Mouse (Mus musculus) lung, embryonic 14.5 days (tissue): ENCODE measurements at regions not wholly inside any gene's neighbourhood (a gene's known extent, or its start where the extent isn't known, plus 50 kb on each side); places are given as distances from the start of the nearest gene placed in this dataset.
A peak's percentile ranks its signal among the peaks of the same experiment; 100 is the strongest.

Experiments
- ATAC-seq: fragments of 200-750 bp; cut with Nextera tagmentation; 2 replicates; pipeline ENCODE4 v1.8.0; 2017; ENCODE audit warnings: mild to moderate bottlenecking, moderate TSS enrichment, moderate library complexity; ENCODE audit not compliant: insufficient read depth
- DNase-seq: peaks from one replicate; pipeline ENCODE4 v3.0.0-alpha.2; 2015
- H3K27ac ChIP-seq: fragments of 300-500 bp; sonication (generic); 2 replicates; pipeline ENCODE4 v1.5.1; 2014; ENCODE audit warnings: low read depth, mild to moderate bottlenecking, moderate library complexity
- H3K27me3 ChIP-seq: fragments of 300-500 bp; sonication (generic); 2 replicates; pipeline ENCODE4 v1.6.1; 2014; ENCODE audit warnings: low read length, control low read depth; ENCODE audit not compliant: insufficient read depth
- H3K36me3 ChIP-seq: fragments of 300-500 bp; sonication (generic); 2 replicates; pipeline ENCODE4 v1.6.1; 2014; ENCODE audit warnings: control low read depth; ENCODE audit not compliant: insufficient read depth
- H3K4me1 ChIP-seq: fragments of 300-500 bp; sonication (generic); 2 replicates; pipeline ENCODE4 v1.6.1; 2014; ENCODE audit warnings: antibody characterized with exemption, control low read depth; ENCODE audit not compliant: insufficient read depth
- H3K4me2 ChIP-seq: fragments of 300-500 bp; sonication (generic); 2 replicates; pipeline ENCODE4 v1.6.1; 2014; ENCODE audit warnings: mild to moderate bottlenecking
- H3K4me3 ChIP-seq: fragments of 300-500 bp; sonication (generic); 2 replicates; pipeline ENCODE4 v1.5.1; 2014; ENCODE audit warnings: low read depth, low read length
- H3K9ac ChIP-seq: fragments of 300-500 bp; sonication (generic); 2 replicates; pipeline ENCODE4 v1.6.1; 2014
- H3K9me3 ChIP-seq: fragments of 300-500 bp; sonication (generic); 2 replicates; pipeline ENCODE4 v1.6.1; 2016; ENCODE audit warnings: low read depth, low read length, control low read depth
- CTCF ChIP-seq: IDR thresholded peaks from 2 replicates; pipeline ENCODE4 v1.5.1; 2016; ENCODE audit warnings: antibody characterized with exemption, low read depth
- WGBS: fragments of 180-500 bp; shearing (Covaris S2); extraction: QIAGEN DNeasy Blood & Tissue Kit; methylation state at CpG from one replicate; pipeline ENCODE4 v1.1.7; 2014; 5-methylcytosine and 5-hydroxymethylcytosine counted together

DNA sequence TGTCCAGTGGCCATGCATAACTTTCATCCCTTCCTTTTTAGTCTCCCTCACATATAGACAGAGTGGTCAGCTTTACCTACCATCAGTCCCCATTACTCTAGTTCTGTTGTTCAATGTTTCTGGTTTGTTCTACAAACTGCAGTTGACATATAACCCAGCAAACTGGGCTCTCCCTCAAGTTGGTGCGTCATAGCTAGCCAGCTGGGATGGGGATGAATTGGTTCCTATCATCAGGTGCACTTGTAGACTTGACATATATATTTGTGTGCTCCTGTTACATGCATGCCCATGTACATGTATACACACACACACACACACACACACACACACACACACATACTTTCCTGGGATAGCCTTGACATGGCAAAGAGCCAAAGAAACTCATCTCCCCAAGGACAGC is 93.2 kb downstream of the Cops8 start:
- Histone ChIP-seq H3K27ac (no peak overlapping the region), H3K4me3 (no peak overlapping the region), H3K4me2 (no peak overlapping the region), H3K4me1 (peaks cover 11% of the 10 kb centered on the region; the same call in 1 of the 2 replicates), H3K9me3 (no peaks in the 10 kb centered on the region), H3K36me3 (no peaks in the 10 kb centered on the region), H3K9ac (no peak overlapping the region), H3K27me3 (no peaks in the 10 kb centered on the region)
- DNase-seq (no peak), ATAC-seq (no peak)
- TF ChIP-seq CTCF: no peak
- WGBS: 90% methylated on average over 1 of the region's 1 CpGs

DNA sequence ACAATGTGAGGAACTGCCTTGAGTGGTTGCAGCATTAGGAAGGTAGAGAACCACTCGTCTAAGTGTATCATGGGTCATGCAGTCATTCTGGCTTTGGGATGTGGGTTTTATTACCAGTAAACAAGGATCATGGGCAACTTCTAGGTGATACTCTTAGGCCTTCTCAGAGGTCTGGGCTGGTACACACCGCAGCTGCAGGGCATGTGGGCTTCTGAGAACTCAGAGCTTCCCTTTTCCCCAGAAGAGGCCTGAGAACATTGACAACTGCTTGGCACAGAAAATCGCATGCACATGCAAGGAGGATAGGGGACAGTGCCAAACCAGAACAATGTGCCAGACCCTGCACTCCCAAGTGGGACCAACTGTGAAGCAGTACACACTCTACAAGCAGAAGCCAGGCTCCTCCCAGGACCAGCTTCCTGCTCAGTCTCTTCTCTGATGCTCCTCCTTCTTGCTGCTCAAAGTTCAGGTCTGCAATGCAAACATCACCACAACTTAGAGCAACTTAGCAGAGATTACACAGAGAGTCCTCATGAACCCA is 94.3 kb downstream of the Cops8 start:
- Histone ChIP-seq H3K27ac (no peak overlapping the region), H3K9me3 (no peaks in the 10 kb centered on the region), H3K27me3 (no peaks in the 10 kb centered on the region), H3K36me3 (no peaks in the 10 kb centered on the region), H3K9ac (no peak overlapping the region), H3K4me3 (no peak overlapping the region), H3K4me1 (0 out of 2 replicates have a peak, but pooled peaks cover 3% of the 10 kb centered on the region), H3K4me2 (no peak overlapping the region)
- no peak for DNase-seq
- 83% methylated on average over 3 of the region's 3 CpGs for WGBS
- TF ChIP-seq CTCF: no peak
- ATAC-seq: no peak

DNA sequence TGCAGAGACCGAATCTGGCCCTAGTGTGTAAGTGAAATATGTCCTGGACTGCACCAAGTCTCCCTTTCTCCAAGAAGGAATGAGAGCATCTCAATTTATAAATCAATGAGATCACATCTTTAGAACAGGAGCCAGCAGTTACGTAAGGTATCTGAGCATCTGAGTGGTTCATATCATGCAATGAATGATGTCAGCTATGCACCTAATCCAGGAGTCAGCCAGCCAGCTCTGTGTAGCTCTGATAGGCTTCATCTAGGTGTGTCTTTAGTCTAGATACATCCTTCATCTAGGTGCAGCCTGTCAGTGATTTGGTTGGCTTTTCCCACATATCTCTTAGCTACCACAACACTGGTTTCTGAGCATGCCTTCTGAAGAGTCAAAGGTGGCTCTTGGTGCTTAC is 95.8 kb downstream of the Cops8 start:
- ATAC-seq (no peak), DNase-seq (no peak)
- H3K9me3 ChIP-seq: no peaks in the 10 kb centered on the region
- TF ChIP-seq CTCF: no peak
- H3K27ac ChIP-seq: no peak overlapping the region
- no peak overlapping the region for H3K4me3 ChIP-seq
- H3K9ac ChIP-seq: no peak overlapping the region
- no peaks in the 10 kb centered on the region for H3K27me3 ChIP-seq
- H3K4me2 ChIP-seq: no peak overlapping the region
- 0 out of 2 replicates have a peak, but pooled peaks cover 3% of the 10 kb centered on the region for H3K4me1 ChIP-seq
- no peaks in the 10 kb centered on the region for H3K36me3 ChIP-seq
- 78% methylated on average over 2 of the region's 2 CpGs for WGBS

DNA sequence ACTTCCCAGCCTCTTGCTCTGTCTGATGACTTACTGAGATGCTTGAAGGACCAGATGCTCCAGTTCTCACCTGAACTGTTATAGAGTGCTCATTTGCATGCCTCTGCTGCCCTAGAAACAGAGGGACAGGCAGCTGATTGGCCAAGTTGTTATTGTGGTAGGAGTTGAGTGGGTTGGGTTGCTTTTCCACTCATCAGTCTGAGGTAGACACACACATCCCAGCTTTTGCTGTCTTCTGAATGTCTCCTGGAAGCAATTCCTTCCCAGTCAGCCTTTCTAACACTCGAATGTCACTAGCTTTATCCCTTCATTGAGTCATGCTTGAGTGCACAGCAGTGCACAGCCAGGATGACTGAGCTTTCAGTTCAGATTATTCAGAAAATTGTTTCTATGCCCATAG is 99.0 kb downstream of the Cops8 start:
- no peak overlapping the region for H3K4me2 ChIP-seq
- 60% methylated on average over 1 of the region's 1 CpGs for WGBS
- H3K36me3 ChIP-seq: no peaks in the 10 kb centered on the region
- TF ChIP-seq CTCF: no peak
- no peaks in the 10 kb centered on the region for H3K9me3 ChIP-seq
- ATAC-seq (no peak), DNase-seq (no peak)
- H3K4me3 ChIP-seq: no peak overlapping the region
- H3K9ac ChIP-seq: no peak overlapping the region
- no peaks in the 10 kb centered on the region for H3K27me3 ChIP-seq
- H3K27ac ChIP-seq: no peak overlapping the region
- H3K4me1 ChIP-seq: no peaks in the 10 kb centered on the region

DNA sequence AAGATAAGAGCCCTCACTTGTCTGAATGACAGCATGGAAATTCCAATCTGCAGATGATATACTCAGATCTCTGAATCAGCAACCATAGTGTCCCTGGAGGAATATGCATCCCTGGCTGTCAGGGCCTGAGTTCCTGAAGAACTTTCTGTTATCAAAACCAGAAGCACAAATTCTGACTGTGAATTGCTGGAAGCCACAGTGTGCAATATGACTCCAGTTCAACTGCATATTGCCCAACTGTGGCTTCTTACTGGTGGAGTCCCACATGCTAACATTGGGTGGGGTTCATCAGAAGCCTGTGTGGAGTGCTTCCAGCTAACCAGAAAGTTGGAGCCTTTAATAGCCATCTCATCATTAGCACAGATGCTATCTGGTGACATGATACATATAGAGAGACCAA is 103.6 kb downstream of the Cops8 start:
- Histone ChIP-seq H3K27me3 (no peaks in the 10 kb centered on the region), H3K9ac (no peak overlapping the region), H3K4me1 (no peaks in the 10 kb centered on the region), H3K27ac (no peak overlapping the region), H3K9me3 (no peaks in the 10 kb centered on the region), H3K4me3 (no peak overlapping the region), H3K4me2 (no peak overlapping the region), H3K36me3 (no peaks in the 10 kb centered on the region)
- DNase-seq: no peak
- TF ChIP-seq CTCF: no peak
- no peak for ATAC-seq

DNA sequence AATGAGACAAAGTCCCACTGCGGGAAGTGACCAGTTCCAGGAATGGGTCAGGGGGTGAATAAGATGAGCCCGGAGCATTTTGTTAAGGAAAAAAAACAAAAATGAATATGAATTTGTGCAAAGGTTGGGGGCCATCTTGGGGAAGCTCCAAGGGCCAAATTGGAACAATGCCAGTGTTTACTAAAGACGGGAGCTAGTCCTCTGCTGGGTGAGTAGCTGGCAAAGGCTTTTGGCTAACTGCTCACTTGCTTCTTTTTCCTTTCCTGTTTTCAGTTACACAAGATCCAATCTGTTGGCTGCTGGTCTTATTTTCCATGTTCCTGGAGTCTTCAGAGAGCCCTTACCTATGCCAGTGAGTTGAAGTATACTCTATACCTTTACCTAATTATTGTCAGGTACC is 107.0 kb downstream of the Cops8 start:
- Histone ChIP-seq H3K36me3 (no peaks in the 10 kb centered on the region), H3K4me3 (no peak overlapping the region), H3K9ac (no peak overlapping the region), H3K27ac (no peak overlapping the region), H3K4me2 (no peak overlapping the region), H3K27me3 (no peaks in the 10 kb centered on the region), H3K9me3 (no peaks in the 10 kb centered on the region), H3K4me1 (no peaks in the 10 kb centered on the region)
- TF ChIP-seq CTCF: no peak
- ATAC-seq: no peak
- peak; percentile 75 for DNase-seq
- WGBS: 48% methylated on average over 3 of the region's 3 CpGs

DNA sequence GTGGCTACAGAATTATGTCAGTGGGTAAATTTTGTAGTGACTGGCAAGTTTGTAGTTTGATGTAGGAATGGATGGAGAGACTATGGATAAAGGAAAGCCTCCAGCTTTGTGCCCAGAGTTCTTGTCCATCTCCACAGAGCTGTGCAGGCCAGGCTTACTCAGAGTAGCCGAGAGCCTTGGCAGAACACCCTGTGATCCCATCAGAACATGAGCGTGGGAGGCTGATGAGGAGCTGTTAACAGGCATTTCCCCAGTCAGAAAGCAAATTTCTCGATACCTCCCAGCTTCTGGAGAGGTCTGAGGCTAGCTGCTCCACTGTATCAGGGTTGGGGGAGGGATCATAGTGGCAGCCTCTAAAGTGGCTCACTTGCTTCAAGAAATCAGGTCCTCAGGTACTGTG is 107.8 kb downstream of the Cops8 start:
- H3K4me2 ChIP-seq: no peak overlapping the region
- no peak for TF ChIP-seq CTCF
- no peak overlapping the region for H3K9ac ChIP-seq
- no peaks in the 10 kb centered on the region for H3K27me3 ChIP-seq
- H3K36me3 ChIP-seq: no peaks in the 10 kb centered on the region
- no peaks in the 10 kb centered on the region for H3K9me3 ChIP-seq
- no peak overlapping the region for H3K4me3 ChIP-seq
- ATAC-seq (no peak), DNase-seq (no peak)
- no peak overlapping the region for H3K27ac ChIP-seq
- no peaks in the 10 kb centered on the region for H3K4me1 ChIP-seq
- 72% methylated on average over 3 of the region's 3 CpGs for WGBS

DNA sequence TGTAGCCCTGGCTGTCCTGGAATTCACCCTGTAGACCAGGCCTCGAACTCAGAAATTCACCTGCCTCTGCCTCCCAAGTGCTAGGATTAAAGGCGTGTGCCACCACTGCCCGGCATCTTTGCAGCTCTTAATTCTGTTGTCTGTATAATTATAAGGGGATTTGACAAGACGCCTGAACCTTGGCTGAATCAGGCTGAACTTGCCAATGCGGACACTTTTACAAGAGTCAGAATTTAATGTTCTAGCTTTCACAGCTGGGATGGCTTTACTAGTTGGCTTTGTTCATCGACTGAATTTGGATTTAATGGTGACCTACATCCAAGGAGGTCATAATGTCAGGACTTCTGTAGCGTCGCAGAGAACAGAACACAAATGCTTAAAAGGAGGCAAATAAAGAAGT is 108.3 kb downstream of the Cops8 start:
- Histone ChIP-seq H3K27me3 (no peaks in the 10 kb centered on the region), H3K4me3 (no peak overlapping the region), H3K9ac (no peak overlapping the region), H3K36me3 (no peaks in the 10 kb centered on the region), H3K4me1 (no peaks in the 10 kb centered on the region), H3K9me3 (no peaks in the 10 kb centered on the region), H3K27ac (no peak overlapping the region), H3K4me2 (no peak overlapping the region)
- TF ChIP-seq CTCF: no peak
- 85% methylated on average over 8 of the region's 8 CpGs for WGBS
- DNase-seq (no peak), ATAC-seq (no peak)
